ENCODE assay signal across 8 mouse cellular contexts in the genomic region with DNA sequence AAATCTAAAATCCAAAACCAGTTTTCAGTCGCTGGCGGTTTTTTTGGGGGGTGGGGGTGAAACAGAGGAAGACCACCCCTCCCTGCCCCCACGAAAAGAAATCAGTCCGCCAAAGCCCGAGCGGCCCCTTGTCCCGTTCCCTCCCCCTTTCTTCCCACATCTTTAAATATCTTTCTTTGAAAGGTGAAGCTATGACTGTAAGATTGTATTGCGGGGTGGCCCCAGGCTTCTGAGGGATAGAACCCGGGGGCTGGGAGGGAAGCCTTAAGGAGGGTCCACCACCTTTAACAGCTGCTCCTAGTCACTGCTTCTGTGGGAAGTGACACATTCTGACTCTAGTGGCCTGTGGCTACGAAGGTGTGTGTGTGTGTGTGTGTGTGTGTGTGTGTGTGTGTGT. TPM values are rescaled to one million over a fixed set of nuclear protein-coding genes. Genes with fewer than 3 reads are reported as not detected.
DNase-seq lines count a peak whose midpoint lies in the region; ATAC-seq and TF ChIP-seq lines count a peak whose summit lies in the region.

No protein-coding gene starts in this region.

- no peak overlapping the region for H3K4me3 ChIP-seq in stomach, embryonic 14.5 days (ENCODE audit: low read depth, low read length)
- no peak overlapping the region for H3K4me3 ChIP-seq in stomach, postnatal 0 days (ENCODE audit: low read depth, low read length)
- H3K4me3 ChIP-seq in midbrain, embryonic 10.5 days: peak overlapping the region; percentile 17; the same call in 1 of the 2 replicates

- peak; percentile 43 for DNase-seq in embryo, embryonic 11 days
- no peak for DNase-seq in embryo, embryonic 9.5 days (ENCODE audit: extremely low spot score)
- no peak for DNase-seq in stomach, postnatal 0 days (ENCODE audit: low spot score)
- peak; percentile 29 for DNase-seq in midbrain, embryonic 10.5 days (ENCODE audit: low spot score)
- DNase-seq in urinary bladder, postnatal 36 days (ENCODE audit: low spot score in 2 of 2): no peak
- DNase-seq in thymus, postnatal 4 days: no peak
- DNase-seq in kidney, postnatal 10 days: no peak

- ATAC-seq in stomach, embryonic 14.5 days (ENCODE audit: insufficient number of reproducible peaks, insufficient read depth, low FRiP score, low read depth): no peak; the same call in 1 of the 2 replicates
- ATAC-seq in stomach, postnatal 0 days (ENCODE audit: low FRiP score, low TSS enrichment): no peak

- H3K27ac ChIP-seq in stomach, embryonic 14.5 days (ENCODE audit: low read length): no peak overlapping the region
- H3K27ac ChIP-seq in stomach, postnatal 0 days (replicated peaks): no peak overlapping the region
- peak overlapping the region; percentile 82 for H3K27ac ChIP-seq in midbrain, embryonic 10.5 days (replicated peaks)

- H3K36me3 ChIP-seq in stomach, embryonic 14.5 days (ENCODE audit: control insufficient read depth, insufficient read depth, low read length): no peaks in the 10 kb centered on the region
- no peaks in the 10 kb centered on the region for H3K36me3 ChIP-seq in stomach, postnatal 0 days (ENCODE audit: control insufficient read depth, insufficient read depth, low read length)
- H3K36me3 ChIP-seq in midbrain, embryonic 10.5 days: no peaks in the 10 kb centered on the region

- no peak for TF ChIP-seq EP300 in stomach, postnatal 0 days (optimal IDR thresholded peaks at IDR 0.05)

- peaks cover 7% of the 10 kb centered on the region; the same call in 1 of the 2 replicates for H3K9me3 ChIP-seq in stomach, embryonic 14.5 days (ENCODE audit: control insufficient read depth, low read depth, low read length)
- peaks cover 5% of the 10 kb centered on the region; the same call in 1 of the 2 replicates for H3K9me3 ChIP-seq in stomach, postnatal 0 days (ENCODE audit: control insufficient read depth, low read length)
- H3K9me3 ChIP-seq in midbrain, embryonic 10.5 days (replicated peaks): peaks cover 13% of the 10 kb centered on the region

- WGBS in stomach, embryonic 14.5 days: 19% methylated on average over 10 of the region's 10 CpGs
- WGBS in stomach, postnatal 0 days: 40% methylated on average over 10 of the region's 10 CpGs
- 10% methylated on average over 10 of the region's 10 CpGs for WGBS in midbrain, embryonic 10.5 days

- H3K9ac ChIP-seq in stomach, embryonic 14.5 days (replicated peaks; ENCODE audit: low read depth, low read length): no peak overlapping the region
- H3K9ac ChIP-seq in stomach, postnatal 0 days (ENCODE audit: low read length): no peak overlapping the region

- H3K27me3 ChIP-seq in stomach, embryonic 14.5 days (ENCODE audit: control insufficient read depth, insufficient read depth, low read length): no peaks in the 10 kb centered on the region
- no peaks in the 10 kb centered on the region for H3K27me3 ChIP-seq in stomach, postnatal 0 days (ENCODE audit: control insufficient read depth, insufficient read depth, low read length)
- H3K27me3 ChIP-seq in midbrain, embryonic 10.5 days (ENCODE audit: low read depth, poor library complexity, severe bottlenecking): peaks cover 13% of the 10 kb centered on the region; the same call in 1 of the 2 replicates

- no peak for TF ChIP-seq CTCF in stomach, postnatal 0 days (IDR thresholded peaks at IDR 0.05; ENCODE audit: low read depth)

- 0 out of 2 replicates have a peak overlapping the region, but pooled peaks have one; percentile 1 for H3K4me2 ChIP-seq in stomach, embryonic 14.5 days (replicated peaks; ENCODE audit: low read depth, low read length)
- no peak overlapping the region for H3K4me2 ChIP-seq in stomach, postnatal 0 days (replicated peaks; ENCODE audit: low read depth)

- peaks cover 5% of the 10 kb centered on the region; the same call in 1 of the 2 replicates for H3K4me1 ChIP-seq in stomach, embryonic 14.5 days (ENCODE audit: control insufficient read depth, insufficient read depth, low read length)
- 0 out of 2 replicates have a peak, but pooled peaks cover 4% of the 10 kb centered on the region for H3K4me1 ChIP-seq in stomach, postnatal 0 days (replicated peaks; ENCODE audit: control insufficient read depth, insufficient read depth)
- peaks cover 29% of the 10 kb centered on the region for H3K4me1 ChIP-seq in midbrain, embryonic 10.5 days

RNA-seq across cellular contexts. Expression of gene Rpl14, which starts 32.3 kb away (rescaled TPM):
- polyA plus RNA-seq in stomach, embryonic 14.5 days (2014; fragmentation: Nextera tagmentation; extraction: Ambion mirVana): 1,122 and 1,132 TPM in 2 replicates
- polyA plus RNA-seq in stomach, postnatal 0 days (2015; fragmentation: Nextera tagmentation; extraction: Ambion mirVana): 742 and 777 TPM in 2 replicates
- 691 and 854 TPM in 2 replicates for polyA plus RNA-seq in midbrain, embryonic 10.5 days (2016; fragmentation: Nextera tagmentation; extraction: Ambion mirVana)

Comparison
In these comparisons a context has a peak if more than half of its experiments do, and no peak if none do; other contexts are left out.
1. DNase-seq: peak in embryo, embryonic 11 days (single experiment) and midbrain, embryonic 10.5 days (single experiment); none in embryo, embryonic 9.5 days (single experiment), stomach, postnatal 0 days (single experiment), urinary bladder, postnatal 36 days (0 of 2), thymus, postnatal 4 days (single experiment) and kidney, postnatal 10 days (single experiment).